Mouse (Mus musculus) kidney, adult 2 months (tissue): ENCODE measurements around the gene Dram1.

ENCODE experiments used
- CTCF ChIP-seq: fragments of 200-500 bp; conservative IDR thresholded peaks from 2 replicates; pipeline ENCODE4 v1.5.1; 2011; ENCODE audit warnings: low read depth, mild to moderate bottlenecking, control low read depth, low read length, moderate library complexity, mixed read lengths; ENCODE audit not compliant: insufficient read depth, insufficient read length
- POLR2A ChIP-seq: fragments of 200-500 bp; IDR thresholded peaks from one replicate; pipeline ENCODE4 v1.6.1; 2011; ENCODE audit warnings: low read depth, low read length, control low read depth

DNA sequence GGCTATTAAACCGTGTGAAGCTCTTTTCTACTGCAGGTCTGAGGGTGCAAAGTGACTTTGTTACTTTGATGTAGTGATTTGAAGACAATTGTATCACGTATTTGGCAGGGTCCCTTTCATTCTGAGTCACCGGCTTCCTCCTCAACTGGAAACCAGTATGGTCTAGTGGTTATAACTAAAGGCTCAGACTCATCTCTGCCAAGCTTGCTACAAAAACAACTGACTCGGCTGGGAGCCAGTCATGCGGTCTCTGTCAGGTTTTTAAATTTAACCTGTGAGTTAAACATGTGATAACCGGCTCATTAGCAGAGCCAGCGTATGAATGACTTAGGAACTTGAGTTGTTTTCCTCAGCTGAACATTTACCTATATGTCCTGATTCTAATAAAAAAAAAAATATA is 26.9 kb upstream of the Dram1 start:
- no peak for TF ChIP-seq CTCF
- no peak for TF ChIP-seq POLR2A
